Mouse (Mus musculus): ENCODE results near the gene Olfr180. TPM values are rescaled to one million over a fixed set of nuclear protein-coding genes. Genes with fewer than 3 reads are reported as not detected.

Gene Olfr180
- polyA plus RNA-seq (2017; shearing (Covaris generic)) = not detected

GRCm38 (mm10) chr16:58929292-58929691 lies at the start of gene Olfr180:
Gene Olfr180 (minus strand): TSS chr16:58929392.

DNA sequence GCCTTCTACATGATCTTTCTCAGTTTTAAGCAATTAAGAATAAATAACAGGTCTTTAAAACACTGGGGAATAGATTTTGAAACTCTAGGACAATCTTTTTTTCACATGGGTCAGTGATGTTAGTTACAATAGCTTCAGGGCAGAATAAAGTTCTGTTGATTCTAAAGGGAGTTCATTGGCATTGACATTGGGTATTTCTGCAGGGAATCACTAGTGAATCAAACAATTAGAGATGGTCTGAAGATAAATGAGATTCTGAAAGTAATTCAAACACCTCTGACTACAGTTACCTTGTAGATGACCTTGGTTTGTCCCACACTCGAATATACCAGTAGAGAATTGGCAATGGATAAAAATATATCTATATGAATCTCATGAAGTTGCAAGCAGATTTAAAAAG lies 537 bp downstream of the Olfr180 start, which contains the start of gene Olfr181:
Gene Olfr181, minus strand, starts transcription at position 101 of the 400 bp plus-strand sequence.

DNA sequence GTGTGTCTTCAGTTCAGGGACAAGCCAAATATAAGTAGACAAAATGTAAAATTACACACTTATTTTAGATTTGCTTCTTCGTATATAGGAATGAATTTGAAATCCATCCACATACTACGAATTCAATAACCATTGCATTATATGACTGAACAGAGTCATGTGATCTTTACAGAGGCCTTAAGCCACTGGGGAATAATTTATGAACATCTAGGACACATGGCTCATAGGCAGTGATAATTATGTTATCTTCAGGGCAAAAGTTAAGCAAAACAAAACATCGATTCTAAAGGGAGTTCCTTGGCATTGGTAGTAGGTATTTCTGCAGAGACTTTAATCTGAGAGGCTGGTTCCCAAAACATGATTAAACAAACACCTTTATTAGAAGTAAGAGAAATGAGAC lies 37.2 kb downstream of the Olfr180 start, which contains the start of gene Olfr178:
Gene Olfr178, minus strand, starts transcription at position 101 of the 400 bp plus-strand sequence.

DNA sequence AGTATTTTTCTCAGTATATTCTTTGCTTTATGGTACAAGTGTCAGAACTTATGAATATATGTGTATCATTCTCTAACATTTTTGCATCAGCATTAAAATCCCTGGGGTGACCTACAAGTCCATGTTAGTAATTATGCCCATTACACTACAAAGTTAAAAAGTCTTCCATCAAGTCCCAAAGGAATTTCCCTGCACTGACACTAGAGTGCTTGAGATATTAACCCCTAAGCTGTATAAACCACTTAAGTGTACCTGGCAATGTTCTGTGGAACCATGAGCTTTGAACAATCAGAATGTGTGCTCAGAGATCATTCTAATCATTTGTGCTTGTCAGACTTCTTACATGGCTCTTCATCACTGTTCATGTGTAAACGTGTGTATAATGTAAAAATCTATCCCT lies 54.5 kb downstream of the Olfr180 start, which contains the start of gene Olfr177:
Gene Olfr177, minus strand, starts transcription at position 101 of the 400 bp plus-strand sequence.

Other genes starting within 250 kb of the Olfr180 start
- 0.41 TPM for gene Gpr15, start 210.3 kb downstream of the Olfr180 start, polyA plus RNA-seq (2017; shearing (Covaris generic))
- 95.1 TPM for gene Cldnd1, start 201.5 kb downstream of the Olfr180 start, polyA plus RNA-seq (2017; shearing (Covaris generic))
- gene Olfr172, start 166.2 kb downstream of the Olfr180 start, polyA plus RNA-seq (2017; shearing (Covaris generic)) = not detected
- gene Olfr173, start 129.1 kb downstream of the Olfr180 start, polyA plus RNA-seq (2017; shearing (Covaris generic)) = 0.57 TPM
- gene Olfr175-ps1, start 102.6 kb downstream of the Olfr180 start, polyA plus RNA-seq (2017; shearing (Covaris generic)) = not detected
- gene Olfr177, start 54.6 kb downstream of the Olfr180 start, polyA plus RNA-seq (2017; shearing (Covaris generic)) = not detected
- gene Olfr178, start 37.3 kb downstream of the Olfr180 start, polyA plus RNA-seq (2017; shearing (Covaris generic)) = 0.36 TPM
- not detected for gene Olfr181, start 637 bp downstream of the Olfr180 start, polyA plus RNA-seq (2017; shearing (Covaris generic))
- gene Olfr183, start 66.0 kb upstream of the Olfr180 start, polyA plus RNA-seq (2017; shearing (Covaris generic)) = 0.20 TPM
- gene Olfr186, start 100.9 kb upstream of the Olfr180 start, polyA plus RNA-seq (2017; shearing (Covaris generic)) = 0.16 TPM
- not detected for gene Olfr187, start 110.4 kb upstream of the Olfr180 start, polyA plus RNA-seq (2017; shearing (Covaris generic))
- gene Olfr190, start 148.6 kb upstream of the Olfr180 start, polyA plus RNA-seq (2017; shearing (Covaris generic)) = not detected
- gene Olfr191, start 160.4 kb upstream of the Olfr180 start, polyA plus RNA-seq (2017; shearing (Covaris generic)) = not detected
- not detected for gene Olfr193, start 182.5 kb upstream of the Olfr180 start, polyA plus RNA-seq (2017; shearing (Covaris generic))
- gene Olfr194, start 191.7 kb upstream of the Olfr180 start, polyA plus RNA-seq (2017; shearing (Covaris generic)) = not detected
- gene Olfr195, start 217.7 kb upstream of the Olfr180 start, polyA plus RNA-seq (2017; shearing (Covaris generic)) = not detected
- not detected for gene Olfr196, start 241.1 kb upstream of the Olfr180 start, polyA plus RNA-seq (2017; shearing (Covaris generic))